Mouse (Mus musculus) erythroblast, embryonic 14.5 days (primary cell): Measurements from ENCODE around the gene Irgm2. TPM values are rescaled to one million over a fixed set of nuclear protein-coding genes. Genes with fewer than 3 reads are reported as not detected.
"Not testable (repeated sequence)": the region's sequence is repeated elsewhere in the genome, so short reads cannot be mapped to it uniquely, and the experiment has no call there.

ENCODE experiments used
- H3K27me3 ChIP-seq: 2 replicates; pipeline ENCODE4 v1.6.1; 2012; ENCODE audit warnings: inconsistent platforms; ENCODE audit not compliant: control insufficient read depth
- H3K36me3 ChIP-seq: 2 replicates; pipeline ENCODE4 v1.6.1; 2012; ENCODE audit warnings: mild to moderate bottlenecking, inconsistent platforms; ENCODE audit not compliant: control insufficient read depth
- H3K4me1 ChIP-seq: 2 replicates; pipeline ENCODE4 v1.6.1; 2012; ENCODE audit warnings: inconsistent platforms; ENCODE audit not compliant: control insufficient read depth
- H3K4me3 ChIP-seq: replicated peaks from 2 replicates; pipeline ENCODE3; 2012; ENCODE audit warnings: moderate library complexity, mild to moderate bottlenecking, inconsistent platforms
- H3K9me3 ChIP-seq: 2 replicates; pipeline ENCODE4 v1.6.1; 2012; ENCODE audit warnings: low read length, inconsistent platforms, mixed read lengths; ENCODE audit not compliant: control insufficient read depth
- GATA1 ChIP-seq: IDR thresholded peaks from 2 replicates; pipeline ENCODE4 v1.6.1; 2012; ENCODE audit warnings: low read length, inconsistent platforms, mixed read lengths
- TAL1 ChIP-seq: IDR thresholded peaks from 3 replicates; pipeline ENCODE4 v1.6.1; 2012; ENCODE audit warnings: low read length, inconsistent platforms, mixed read lengths
- polyA plus RNA-seq: library from polyadenylated mRNA; stranded (reverse); fragments of >175 nt; gene quantifications from 2 replicates; pipeline ENCODE4 v1.2.3, GENCODE M21; 2012

Irgm2 gene
- polyA plus RNA-seq: 0.61 and 0.98 TPM in 2 replicates

- H3K4me3 ChIP-seq: peak within 1 kb of the TSS; percentile 83
- H3K4me1 ChIP-seq: peaks cover 79% of the 10 kb centered on the region
- H3K9me3 ChIP-seq, H3K27me3 ChIP-seq: not testable (repeated sequence)
- H3K36me3 ChIP-seq: peaks cover 38% of the 10 kb centered on the region
These were observed at the start of gene Irgm2, which contains the start of gene Igtp for GRCm38 (mm10) chr11:58199229-58200037. Irgm2 (plus strand) TSS chr11:58199618. Igtp (plus strand) TSS chr11:58199556.

- no peaks in the 10 kb centered on the region; the same call in 1 of the 2 replicates for H3K4me1 ChIP-seq
- H3K9me3 ChIP-seq: no peaks in the 10 kb centered on the region
- H3K36me3 ChIP-seq: peaks cover 78% of the 10 kb centered on the region
- H3K27me3 ChIP-seq: no peaks in the 10 kb centered on the region
- TF ChIP-seq GATA1 (no peak), TAL1 (no peak)
- no peak overlapping the region for H3K4me3 ChIP-seq
These were observed 44.0 kb upstream of the Irgm2 start for GRCm38 (mm10) chr11:58155458-58155857.

- Histone ChIP-seq H3K4me1 (no peaks in the 10 kb centered on the region; the same call in 1 of the 2 replicates), H3K4me3 (no peak overlapping the region), H3K36me3 (peaks cover 80% of the 10 kb centered on the region), H3K9me3 (no peaks in the 10 kb centered on the region), H3K27me3 (no peaks in the 10 kb centered on the region)
- TF ChIP-seq TAL1 (no peak), GATA1 (no peak)
These were observed 42.5 kb upstream of the Irgm2 start for GRCm38 (mm10) chr11:58156871-58157270.

GRCm38 (mm10) chr11:58165072-58165471, 34.3 kb upstream of the Irgm2 start:
- Histone ChIP-seq H3K9me3 (peaks cover 5% of the 10 kb centered on the region; the same call in 1 of the 2 replicates), H3K36me3 (peaks cover 63% of the 10 kb centered on the region), H3K4me1 (peaks cover 24% of the 10 kb centered on the region), H3K27me3 (no peaks in the 10 kb centered on the region), H3K4me3 (no peak overlapping the region)
- TF ChIP-seq GATA1: no peak
- no peak for TF ChIP-seq TAL1

GRCm38 (mm10) chr11:58167822-58168166, 31.6 kb upstream of the Irgm2 start:
- Histone ChIP-seq H3K4me1 (peaks cover 43% of the 10 kb centered on the region), H3K4me3 (peak overlapping the region; percentile 88), H3K9me3 (peaks cover 5% of the 10 kb centered on the region; the same call in 1 of the 2 replicates), H3K27me3 (no peaks in the 10 kb centered on the region), H3K36me3 (peaks cover 42% of the 10 kb centered on the region)
- TF ChIP-seq GATA1: no peak
- TF ChIP-seq TAL1: no peak

DNA sequence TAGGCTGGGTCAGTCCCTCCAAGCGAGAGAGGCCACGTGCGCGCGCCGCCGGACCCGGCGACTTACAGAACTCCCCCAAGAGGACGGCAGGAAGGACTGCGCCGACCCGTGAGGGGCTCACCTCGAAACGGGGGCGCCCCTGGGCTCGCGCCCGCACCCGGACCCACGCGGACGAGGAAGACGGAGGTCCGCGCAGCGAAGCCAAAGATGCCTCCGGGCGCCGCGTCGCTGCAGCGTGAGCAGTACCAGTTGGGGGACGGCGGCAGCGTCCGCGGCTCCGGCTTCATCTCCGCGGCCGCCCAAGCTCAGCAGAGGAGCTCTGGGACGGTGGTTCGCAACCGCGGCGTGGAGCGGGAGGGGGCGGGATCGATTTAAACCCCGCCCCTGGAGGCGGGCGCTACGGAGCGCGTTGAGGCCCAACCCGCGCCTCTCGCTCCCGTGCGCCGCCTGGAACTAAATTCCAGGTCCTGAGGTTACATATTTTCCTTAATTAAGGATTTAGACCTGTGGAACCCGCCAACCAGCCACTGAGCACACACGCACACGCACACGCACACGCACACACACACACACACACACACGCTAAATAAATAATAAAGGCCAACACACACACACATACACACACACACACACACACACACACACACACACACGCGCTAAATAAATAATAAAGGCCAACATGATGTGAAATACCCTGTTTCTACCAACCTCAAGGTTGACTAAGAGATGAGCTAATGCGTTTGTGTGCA, 31.1 kb upstream of the Irgm2 start, which contains the start of gene Gemin5:
Gene Gemin5, minus strand, starts transcription at position 373 of the 749 bp plus-strand sequence.
- Histone ChIP-seq H3K27me3 (no peaks in the 10 kb centered on the region), H3K9me3 (peaks cover 8% of the 10 kb centered on the region), H3K4me1 (peaks cover 48% of the 10 kb centered on the region), H3K4me3 (peak within 1 kb of the TSS; percentile 88), H3K36me3 (peaks cover 42% of the 10 kb centered on the region)
- TF ChIP-seq TAL1: no peak

GRCm38 (mm10) chr11:58169666-58170065, 29.8 kb upstream of the Irgm2 start:
- H3K36me3 ChIP-seq: peaks cover 43% of the 10 kb centered on the region
- no peaks in the 10 kb centered on the region; the same call in 1 of the 2 replicates for H3K27me3 ChIP-seq
- H3K4me1 ChIP-seq: peaks cover 59% of the 10 kb centered on the region
- peaks cover 16% of the 10 kb centered on the region for H3K9me3 ChIP-seq
- no peak overlapping the region for H3K4me3 ChIP-seq
- TF ChIP-seq TAL1: no peak
- TF ChIP-seq GATA1: no peak

DNA sequence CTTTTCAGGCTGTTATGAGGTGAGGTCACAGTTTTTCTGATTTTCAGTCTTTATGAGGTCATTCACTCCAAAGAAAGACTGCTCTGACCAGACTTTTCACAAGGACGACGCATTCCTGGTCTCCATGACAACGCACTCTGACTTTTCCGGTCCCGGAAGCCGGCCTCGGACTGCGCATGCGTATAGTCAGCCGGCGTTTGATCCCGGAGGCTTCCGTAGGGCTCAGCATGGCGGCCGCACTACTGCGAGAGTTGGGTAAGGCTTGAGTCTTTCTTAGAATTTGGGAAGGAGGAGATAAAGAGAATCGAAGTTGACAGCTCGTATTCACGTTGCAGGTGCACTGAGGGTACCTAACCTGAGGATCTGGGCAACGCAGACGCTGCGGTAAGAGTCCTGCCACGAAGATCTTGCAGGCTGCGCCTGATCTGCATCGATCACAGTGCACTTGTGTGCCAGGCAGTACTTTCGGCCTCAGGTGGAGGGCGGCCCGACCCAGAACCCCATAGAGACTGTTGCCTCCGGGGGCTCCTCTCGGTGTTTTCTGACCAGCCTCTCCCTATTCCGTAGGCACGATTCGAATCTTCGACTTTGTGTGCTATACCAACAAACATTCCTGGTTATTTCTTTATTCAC, 27.8 kb upstream of the Irgm2 start, which contains the start of gene Mrpl22:
Gene Mrpl22, plus strand, starts transcription at position 203 of the 633 bp plus-strand sequence.
- Histone ChIP-seq H3K36me3 (peaks cover 43% of the 10 kb centered on the region), H3K9me3 (peaks cover 11% of the 10 kb centered on the region), H3K4me1 (peaks cover 59% of the 10 kb centered on the region), H3K4me3 (peak within 1 kb of the TSS; percentile 86), H3K27me3 (no peaks in the 10 kb centered on the region; the same call in 1 of the 2 replicates)
- TF ChIP-seq GATA1: no peak
- no peak for TF ChIP-seq TAL1

- Histone ChIP-seq H3K36me3 (peaks cover 65% of the 10 kb centered on the region), H3K4me1 (peaks cover 5% of the 10 kb centered on the region), H3K27me3 (no peaks in the 10 kb centered on the region), H3K9me3 (no peaks in the 10 kb centered on the region), H3K4me3 (no peak overlapping the region)
- TF ChIP-seq GATA1: no peak
- TF ChIP-seq TAL1: no peak
These were observed 19.9 kb upstream of the Irgm2 start for GRCm38 (mm10) chr11:58179563-58179962.

GRCm38 (mm10) chr11:58179986-58180385, 19.4 kb upstream of the Irgm2 start:
- not testable (repeated sequence) for H3K27me3 ChIP-seq, H3K9me3 ChIP-seq
- H3K36me3 ChIP-seq: peaks cover 61% of the 10 kb centered on the region

More at GRCm38 (mm10) chr11:58179986-58180385, 19.4 kb upstream of the Irgm2 start:
- H3K4me3 ChIP-seq, H3K4me1 ChIP-seq: not testable (repeated sequence)
